Mouse (Mus musculus) ovary, postnatal 10 days (tissue): Measurements from ENCODE around the gene Ankrd1.

Experiments used
- DNase-seq: peaks from one replicate; pipeline ENCODE4 v3.0.0; 2022; ENCODE audit warnings: low spot score

Gene Ankrd1

GRCm38 (mm10) chr19:36119783-36120471 lies at the start of gene Ankrd1:
Gene Ankrd1 (minus strand): TSS chr19:36120099.
- DNase-seq = no peak

- DNase-seq = no peak
Measured at GRCm38 (mm10) chr19:36169101-36169500, 49.2 kb upstream of the Ankrd1 start.

- DNase-seq = no peak
Measured at GRCm38 (mm10) chr19:36168121-36168520, 48.2 kb upstream of the Ankrd1 start.

DNA sequence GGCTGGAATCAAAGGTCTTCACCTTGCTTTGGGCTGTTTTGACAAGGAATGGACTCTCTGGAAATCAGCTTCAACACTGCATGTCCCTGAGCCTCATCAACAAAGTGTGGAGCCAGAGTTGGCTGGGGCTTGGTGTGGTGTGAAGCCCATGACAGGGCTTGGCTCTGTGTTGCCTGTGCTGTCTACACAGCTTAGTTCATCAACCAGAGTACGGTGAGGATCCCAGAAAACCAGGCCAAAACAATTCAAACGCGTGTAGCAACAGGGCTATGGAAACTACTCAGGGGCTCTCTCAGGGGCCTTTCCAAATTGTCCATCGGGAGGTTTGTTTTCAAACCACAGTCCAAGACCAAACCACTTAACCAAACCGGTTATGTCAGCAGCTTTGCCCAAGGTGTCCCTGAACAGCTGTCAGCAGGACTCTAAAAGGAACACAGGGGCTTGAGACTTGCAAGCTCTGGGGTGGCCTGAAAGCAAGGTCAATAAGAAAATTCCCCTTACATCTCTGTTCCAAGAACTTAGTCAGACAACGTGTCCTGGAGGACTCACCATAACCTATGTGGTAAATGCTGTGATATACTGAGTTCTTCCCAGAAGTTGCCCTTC lies 47.5 kb upstream of the Ankrd1 start:
- DNase-seq = no peak

- no peak for DNase-seq
Measured at GRCm38 (mm10) chr19:36166401-36167160, 46.7 kb upstream of the Ankrd1 start.

DNA sequence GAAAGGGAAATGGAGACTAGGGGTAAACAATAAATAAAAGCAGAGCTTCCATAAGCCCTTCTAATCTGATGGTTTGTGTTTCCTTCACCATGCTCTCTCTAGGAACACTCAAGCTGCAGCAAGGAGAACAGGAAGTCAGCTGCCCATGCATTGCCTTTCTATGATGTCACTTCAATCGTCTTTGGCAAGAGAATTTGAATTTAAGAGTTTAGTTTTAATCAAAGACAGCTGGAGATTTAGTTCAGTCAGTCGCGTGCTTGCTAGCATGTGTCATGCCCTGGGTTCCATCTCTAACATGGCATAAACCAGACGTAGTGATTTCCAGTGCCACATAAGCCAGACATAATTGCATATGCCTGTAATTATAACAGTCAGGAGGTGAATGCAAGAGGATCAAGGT lies 45.5 kb upstream of the Ankrd1 start:
- no peak for DNase-seq

DNA sequence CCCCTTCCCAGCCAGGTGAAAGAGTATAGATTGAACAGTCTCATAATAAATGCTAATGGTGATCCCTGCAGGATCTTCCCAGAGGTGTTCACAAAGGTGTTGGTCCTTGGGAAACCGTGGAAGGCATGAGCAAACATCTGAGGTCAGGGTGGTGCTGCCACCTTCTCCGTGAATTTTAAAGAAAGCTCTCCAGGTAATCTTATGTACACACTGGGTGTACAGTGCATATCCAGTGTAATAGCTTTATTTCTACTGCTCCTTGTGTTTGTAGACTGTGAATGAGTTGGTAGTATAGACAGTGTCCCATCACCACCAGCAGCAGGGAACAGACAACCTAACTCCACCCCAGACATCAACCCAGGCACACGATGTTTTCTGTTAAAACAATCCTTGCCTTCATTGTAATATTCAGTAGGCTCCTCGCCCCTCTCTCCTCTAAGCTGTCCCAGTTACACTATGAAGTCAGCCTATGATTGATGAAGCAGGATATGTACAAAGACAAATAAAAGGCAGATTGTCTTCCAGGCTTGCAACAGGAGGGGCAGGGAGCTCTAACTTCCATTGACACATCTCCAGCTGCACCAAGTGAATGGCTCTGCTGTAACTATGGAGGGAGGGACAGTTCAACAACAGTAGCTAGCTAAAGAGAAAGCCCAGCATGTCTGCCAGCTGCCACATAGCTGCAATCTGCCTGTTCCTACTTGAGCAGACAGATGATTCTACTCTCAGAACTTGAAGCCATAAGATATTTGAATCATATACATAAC lies 30.5 kb upstream of the Ankrd1 start:
- no peak for DNase-seq

GRCm38 (mm10) chr19:36148578-36148977 lies 28.7 kb upstream of the Ankrd1 start:
- no peak for DNase-seq

DNA sequence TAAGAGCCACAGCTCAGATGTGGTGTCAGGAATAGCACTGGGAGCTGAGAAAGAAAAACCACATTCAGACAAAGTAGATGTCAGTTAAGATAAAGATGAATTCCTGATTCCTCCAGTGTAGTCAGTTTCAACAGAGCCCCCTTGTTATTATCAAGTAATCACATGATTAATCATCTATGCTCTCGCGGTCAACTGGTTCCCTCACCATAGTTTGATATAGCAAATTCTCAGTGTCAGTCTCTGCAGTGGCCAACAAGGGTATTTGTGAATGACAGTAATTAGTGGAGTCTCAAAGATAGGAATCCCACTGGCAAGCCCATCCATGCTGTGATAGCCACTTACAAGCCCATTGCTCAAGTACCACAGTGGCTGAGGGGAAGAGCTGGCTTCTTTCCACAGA lies 23.7 kb upstream of the Ankrd1 start:
- no peak for DNase-seq

GRCm38 (mm10) chr19:36133731-36134130 lies 13.8 kb upstream of the Ankrd1 start:
- no peak for DNase-seq

- DNase-seq = no peak
Measured at GRCm38 (mm10) chr19:36133064-36133463, 13.2 kb upstream of the Ankrd1 start.

DNA sequence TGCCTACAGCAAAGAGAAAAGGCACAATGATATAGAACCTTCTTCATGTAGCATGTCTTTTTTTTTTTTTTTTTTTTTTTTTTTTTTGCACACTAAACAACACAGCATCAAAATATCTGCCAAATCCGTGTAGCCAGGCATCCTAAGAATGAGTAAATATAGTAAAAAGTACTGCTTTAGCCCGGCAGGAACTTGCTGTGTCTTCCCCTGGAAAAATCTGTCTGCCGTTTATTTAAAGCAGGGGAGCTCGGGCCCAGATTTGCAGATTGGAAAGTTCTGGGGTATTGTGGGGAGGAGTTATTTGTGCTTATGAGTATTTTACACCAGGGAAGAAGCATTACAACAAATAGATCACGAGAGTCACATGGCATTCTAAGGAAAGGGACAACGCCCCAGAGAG lies 12.1 kb upstream of the Ankrd1 start:
- no peak for DNase-seq

GRCm38 (mm10) chr19:36130181-36130580 lies 10.3 kb upstream of the Ankrd1 start:
- no peak for DNase-seq

DNA sequence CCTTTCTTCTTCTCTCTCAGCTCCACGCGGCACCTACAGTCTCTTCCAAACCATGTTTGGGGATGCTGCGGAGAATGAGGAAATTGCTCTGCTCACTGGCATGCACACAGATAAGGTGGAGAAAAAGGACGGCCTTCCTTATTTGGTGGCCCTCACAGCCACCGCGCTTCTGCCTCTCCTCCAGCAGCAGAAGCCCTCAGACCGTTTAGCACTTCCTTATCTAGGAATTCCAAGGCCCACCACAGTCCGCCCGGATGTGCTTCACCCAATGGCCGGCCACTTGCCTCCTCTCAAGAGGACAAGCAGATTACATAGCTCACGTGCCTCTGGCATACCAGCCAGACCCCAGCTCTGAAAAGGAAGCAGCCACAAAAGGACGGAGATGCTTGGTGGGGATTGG lies 9.7 kb upstream of the Ankrd1 start:
- DNase-seq = no peak

GRCm38 (mm10) chr19:36129213-36129612 lies 9.3 kb upstream of the Ankrd1 start:
- no peak for DNase-seq

- no peak for DNase-seq
Measured at GRCm38 (mm10) chr19:36128440-36128839, 8.5 kb upstream of the Ankrd1 start.

DNA sequence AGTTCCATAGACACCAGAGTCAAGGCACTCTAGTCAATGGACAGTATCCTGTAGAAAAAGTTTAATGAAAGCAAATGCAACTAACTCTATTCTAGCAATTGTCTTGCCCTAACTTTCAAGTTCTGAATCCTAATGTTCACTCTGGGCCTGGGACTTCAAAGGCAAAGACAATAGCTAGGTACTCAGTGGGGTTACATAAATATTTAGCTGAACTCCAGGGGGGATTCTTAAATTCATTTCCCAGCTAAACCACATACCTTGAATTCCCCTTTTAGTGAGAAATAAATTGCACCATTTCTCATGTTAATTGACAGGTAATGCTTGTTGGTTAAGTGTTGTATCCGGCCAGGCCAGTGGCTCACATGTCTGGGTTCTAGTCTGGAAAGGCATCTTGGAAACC lies 4.3 kb upstream of the Ankrd1 start:
- no peak for DNase-seq

- no peak for DNase-seq
Measured at GRCm38 (mm10) chr19:36119219-36119618, 680 bp downstream of the Ankrd1 start.

- DNase-seq = no peak
Measured at GRCm38 (mm10) chr19:36116185-36116584, 3.7 kb downstream of the Ankrd1 start.

DNA sequence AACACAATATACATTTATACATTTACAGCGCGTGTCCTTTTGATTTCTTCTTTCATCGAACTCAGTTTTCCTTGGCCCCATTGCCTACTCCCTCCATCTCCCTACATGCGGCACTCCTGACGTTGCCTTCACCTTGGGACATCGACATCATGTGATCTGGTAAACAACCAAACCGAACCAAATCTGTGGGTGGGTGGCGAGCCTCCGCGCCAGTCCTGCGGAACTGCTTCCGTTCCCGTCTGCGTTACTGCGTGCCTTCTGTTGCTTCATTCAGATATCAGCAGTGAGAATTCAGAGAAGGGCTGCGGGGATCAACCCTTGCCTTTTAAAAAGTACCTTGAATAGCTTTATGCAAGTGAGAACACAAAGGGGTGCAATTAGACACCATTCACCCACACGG lies 7.9 kb downstream of the Ankrd1 start:
- no peak for DNase-seq

DNA sequence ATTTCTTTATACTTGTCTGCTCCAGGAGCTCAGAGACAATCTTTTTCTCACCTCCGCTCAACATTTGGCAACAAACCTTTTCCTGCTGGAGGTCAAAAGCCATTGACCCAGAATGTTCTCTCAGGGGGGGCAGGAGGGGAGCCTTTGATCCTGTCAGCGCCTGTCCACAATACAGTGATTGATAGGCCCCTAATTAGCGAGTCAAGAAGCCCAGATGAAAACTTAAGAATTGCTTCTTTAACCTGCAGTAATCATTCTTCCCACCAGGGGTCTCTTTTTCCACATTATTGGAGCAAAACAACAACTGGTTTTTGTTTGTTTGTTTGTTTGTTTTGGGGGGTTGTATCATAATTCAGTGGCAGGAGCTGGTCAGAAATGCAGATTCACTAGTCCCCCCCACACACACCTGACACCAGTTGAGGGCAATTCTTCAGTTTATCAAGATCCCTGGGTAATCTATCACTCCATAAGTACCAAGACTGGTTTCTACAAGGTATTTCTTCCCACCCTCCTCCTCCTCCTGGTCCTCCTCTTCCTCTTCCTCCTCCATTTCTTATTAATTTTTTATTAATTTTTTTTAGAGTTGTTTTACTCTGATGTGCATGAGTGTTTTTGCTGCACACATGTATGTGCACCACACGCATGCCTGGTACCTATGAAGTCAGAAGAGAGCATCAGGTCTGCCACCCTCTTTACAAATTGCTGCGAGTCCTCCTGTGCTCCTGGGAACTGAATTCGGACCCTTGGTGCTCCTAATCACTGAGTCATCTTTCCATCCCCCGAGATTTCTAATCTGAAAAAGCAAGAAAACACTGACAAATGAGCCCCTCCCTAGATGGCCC lies 8.6 kb downstream of the Ankrd1 start:
- DNase-seq = no peak

DNA sequence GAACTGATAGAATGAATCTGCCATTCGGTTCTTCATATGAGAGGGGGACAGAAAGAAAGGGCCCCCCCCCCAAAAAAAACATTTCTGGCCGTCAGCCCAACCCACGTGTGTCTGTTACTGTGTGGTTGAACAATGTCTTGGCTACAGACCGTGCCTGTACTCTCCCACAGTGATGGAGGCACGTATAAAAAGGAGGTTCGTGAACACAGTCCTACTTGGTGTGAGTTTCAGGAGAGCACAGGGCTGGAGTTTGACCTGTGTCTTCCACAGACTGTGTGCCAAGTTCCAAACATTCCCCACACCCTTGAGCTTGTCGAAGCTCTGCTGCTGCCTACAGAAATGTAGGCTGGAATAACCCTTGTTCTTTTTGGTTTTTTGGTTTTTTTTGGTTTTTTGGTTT lies 9.4 kb downstream of the Ankrd1 start:
- no peak for DNase-seq
